Mouse (Mus musculus): ENCODE data around the gene Nxt2. TPM values are rescaled to one million over a fixed set of nuclear protein-coding genes. Genes with fewer than 3 reads are reported as not detected.

Nxt2 gene
- polyA plus RNA-seq, 1 experiment from 2014 or later, result 24.1 TPM

- no peak overlapping the region for H3K4me3 ChIP-seq (replicated peaks; ENCODE audit: low read length)
- no peaks in the 10 kb centered on the region for H3K9me3 ChIP-seq (ENCODE audit: control insufficient read depth, low read length)
- no peaks in the 10 kb centered on the region for H3K36me3 ChIP-seq (ENCODE audit: control insufficient read depth, insufficient read depth)
- H3K4me1 ChIP-seq (replicated peaks; ENCODE audit: control insufficient read depth, insufficient read depth, low read length), result no peaks in the 10 kb centered on the region
- no peaks in the 10 kb centered on the region for H3K27me3 ChIP-seq (replicated peaks; ENCODE audit: control insufficient read depth, insufficient read depth, low read length)
- H3K4me2 ChIP-seq (ENCODE audit: low read length), result no peak overlapping the region
- H3K9ac ChIP-seq (replicated peaks; ENCODE audit: low read depth, low read length), result no peak overlapping the region
- no peak for ATAC-seq
- 67% methylated on average over 5 of the region's 5 CpGs for WGBS
- no peak overlapping the region for H3K27ac ChIP-seq (ENCODE audit: low read length)
Measured at GRCm38 (mm10) chrX:142285905-142286304, 59.3 kb downstream of the Nxt2 start.

Other genes with a start within 250 kb of the Nxt2 start
- gene Gucy2f, start 29.8 kb upstream of the Nxt2 start, polyA plus RNA-seq (2015; fragmentation: Nextera tagmentation; extraction: Ambion mirVana), result 0.04 and 0.09 TPM in 2 replicates
- gene Kcne1l, start 79.5 kb downstream of the Nxt2 start, polyA plus RNA-seq (2015; fragmentation: Nextera tagmentation; extraction: Ambion mirVana), result 21.1 and 31.5 TPM in 2 replicates
- 14.4 and 15.8 TPM in 2 replicates for gene Acsl4, start 163.8 kb downstream of the Nxt2 start, polyA plus RNA-seq (2015; fragmentation: Nextera tagmentation; extraction: Ambion mirVana)

All from forebrain, embryonic 16.5 days (tissue).